Mouse (Mus musculus) neural tube, embryonic 14.5 days (tissue): ENCODE results near the gene Tspan9. TPM values are rescaled to one million over a fixed set of nuclear protein-coding genes. Genes with fewer than 3 reads are reported as not detected.
A peak's percentile ranks its signal among the peaks of the same experiment; 100 is the strongest.

Source experiments
- ATAC-seq: fragments of 200-750 bp; cut with Nextera tagmentation; 2 replicates; pipeline ENCODE4 v1.8.0; 2017; ENCODE audit warnings: low read depth, mild to moderate bottlenecking, moderate TSS enrichment, moderate library complexity
- H3K27ac ChIP-seq: fragments of 300-500 bp; sonication (generic); 2 replicates; pipeline ENCODE4 v1.5.1; 2014; ENCODE audit warnings: low read depth, mild to moderate bottlenecking, control low read depth, low read length, moderate library complexity, mixed read lengths
- H3K27me3 ChIP-seq: fragments of 300-500 bp; sonication (generic); 2 replicates; pipeline ENCODE4 v1.6.1; 2014; ENCODE audit warnings: low read length; ENCODE audit not compliant: control insufficient read depth, insufficient read depth
- H3K36me3 ChIP-seq: fragments of 300-500 bp; sonication (generic); 2 replicates; pipeline ENCODE4 v1.6.1; 2014; ENCODE audit warnings: low read length, mixed read lengths; ENCODE audit not compliant: control insufficient read depth, insufficient read depth
- H3K4me1 ChIP-seq: fragments of 300-500 bp; sonication (generic); 2 replicates; pipeline ENCODE4 v1.6.1; 2014; ENCODE audit warnings: low read length; ENCODE audit not compliant: control insufficient read depth, insufficient read depth
- H3K4me2 ChIP-seq: fragments of 300-500 bp; sonication (generic); 2 replicates; pipeline ENCODE4 v1.6.1; 2014; ENCODE audit warnings: mild to moderate bottlenecking, low read depth, low read length, control low read depth
- H3K4me3 ChIP-seq: fragments of 300-500 bp; sonication (generic); 2 replicates; pipeline ENCODE4 v1.5.1; 2014; ENCODE audit warnings: low read depth, low read length, control low read depth, mixed read lengths
- H3K9ac ChIP-seq: fragments of 300-500 bp; sonication (generic); replicated peaks from 2 replicates; pipeline ENCODE4 v1.6.1; 2014; ENCODE audit warnings: low read depth, mild to moderate bottlenecking, control low read depth, low read length, mixed read lengths
- H3K9me3 ChIP-seq: fragments of 300-500 bp; sonication (generic); 2 replicates; pipeline ENCODE4 v1.6.1; 2016; ENCODE audit warnings: low read length; ENCODE audit not compliant: control insufficient read depth
- WGBS: fragments of 180-500 bp; shearing (Covaris S2); extraction: QIAGEN DNeasy Blood & Tissue Kit; methylation state at CpG from one replicate; pipeline ENCODE4 v1.1.7; 2014; 5-methylcytosine and 5-hydroxymethylcytosine counted together
- polyA plus RNA-seq: library from polyadenylated mRNA; unstranded; fragments of >200 nt; fragmentation: Nextera tagmentation; extraction: Ambion mirVana; gene quantifications from 2 replicates; pipeline ENCODE4 v1.2.1, GENCODE M21; 2014

Tspan9 gene
- polyA plus RNA-seq, 1 experiment from 2014 or later, result 32.1 TPM

GRCm38 (mm10) chr6:128043486-128043885, 99.9 kb downstream of the Tspan9 start:
- Histone ChIP-seq H3K27ac (no peak overlapping the region), H3K27me3 (no peaks in the 10 kb centered on the region), H3K4me2 (no peak overlapping the region), H3K4me1 (peaks cover 6% of the 10 kb centered on the region; the same call in 1 of the 2 replicates), H3K36me3 (no peaks in the 10 kb centered on the region), H3K9me3 (no peaks in the 10 kb centered on the region), H3K4me3 (no peak overlapping the region), H3K9ac (no peak overlapping the region)
- no peak for ATAC-seq
- 77% methylated on average over 6 of the region's 6 CpGs for WGBS

DNA sequence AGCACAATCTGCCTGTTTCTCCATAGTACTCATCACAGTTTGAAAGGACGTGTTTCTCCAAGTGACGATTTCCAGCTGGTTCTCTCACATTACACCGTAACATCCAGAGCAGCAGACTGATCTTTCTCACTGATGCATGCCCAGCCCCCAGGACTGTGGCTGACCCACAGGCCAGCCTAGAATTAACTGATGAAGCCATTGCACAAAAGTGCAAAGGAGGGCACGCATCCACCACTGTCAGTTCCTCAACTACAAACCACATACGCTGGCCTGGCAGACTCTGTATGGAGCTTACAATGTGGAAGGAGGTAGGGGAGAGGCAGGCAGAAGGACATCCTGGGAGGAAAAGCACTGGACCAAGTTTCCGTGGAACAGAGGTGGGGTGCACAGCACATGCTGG, 101.6 kb downstream of the Tspan9 start:
- H3K4me2 ChIP-seq, result no peak overlapping the region
- no peak overlapping the region for H3K4me3 ChIP-seq
- H3K9me3 ChIP-seq, result no peaks in the 10 kb centered on the region
- ATAC-seq, result no peak
- 59% methylated on average over 6 of the region's 6 CpGs for WGBS
- H3K27ac ChIP-seq, result no peak overlapping the region
- H3K27me3 ChIP-seq, result peaks cover 1% of the 10 kb centered on the region
- H3K9ac ChIP-seq, result no peak overlapping the region
- H3K36me3 ChIP-seq, result no peaks in the 10 kb centered on the region
- peaks cover 6% of the 10 kb centered on the region; the same call in 1 of the 2 replicates for H3K4me1 ChIP-seq

DNA sequence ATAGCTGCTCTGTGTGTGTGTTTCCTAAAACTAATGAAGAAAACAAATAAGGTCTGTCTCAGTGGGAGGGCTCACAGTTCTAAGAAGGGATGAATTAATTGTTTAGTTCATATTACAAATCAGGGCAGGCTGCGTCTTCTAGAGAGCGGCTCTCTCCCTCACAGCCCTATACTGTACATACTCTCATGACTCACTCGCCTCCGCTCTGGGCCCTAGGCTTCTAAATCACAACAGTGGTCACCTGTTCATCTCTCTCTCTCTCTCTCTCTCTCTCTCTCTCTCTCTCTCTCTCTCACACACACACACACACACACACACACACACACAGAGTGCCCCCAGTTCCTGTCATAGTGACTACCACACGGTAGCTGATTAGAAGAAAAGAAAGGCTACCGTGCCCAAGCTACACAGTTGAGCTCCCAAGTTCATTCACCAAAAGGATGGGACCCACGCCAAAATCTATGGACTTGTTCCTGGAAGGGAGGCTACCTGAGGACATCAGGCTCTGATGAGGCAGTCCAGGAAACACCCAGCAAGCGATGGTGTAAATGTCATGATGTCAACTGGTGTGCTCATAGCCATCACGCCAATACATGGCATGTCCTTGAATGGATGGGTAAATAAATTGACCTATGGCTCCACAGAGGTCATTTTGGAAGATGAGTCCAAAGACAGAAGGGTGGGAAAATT, 104.2 kb downstream of the Tspan9 start:
- no peak overlapping the region for H3K4me3 ChIP-seq
- no peak overlapping the region for H3K4me2 ChIP-seq
- H3K27me3 ChIP-seq, result peaks cover 3% of the 10 kb centered on the region
- no peak overlapping the region for H3K27ac ChIP-seq
- no peak overlapping the region for H3K9ac ChIP-seq
- H3K9me3 ChIP-seq, result no peaks in the 10 kb centered on the region
- H3K36me3 ChIP-seq, result no peaks in the 10 kb centered on the region
- 80% methylated on average over 9 of the region's 9 CpGs for WGBS
- no peak for ATAC-seq
- peaks cover 13% of the 10 kb centered on the region for H3K4me1 ChIP-seq

- Histone ChIP-seq H3K9ac (no peak overlapping the region), H3K27me3 (peaks cover 6% of the 10 kb centered on the region), H3K9me3 (no peaks in the 10 kb centered on the region), H3K4me3 (no peak overlapping the region), H3K27ac (no peak overlapping the region), H3K36me3 (no peaks in the 10 kb centered on the region), H3K4me1 (peaks cover 18% of the 10 kb centered on the region), H3K4me2 (no peak overlapping the region)
- 56% methylated on average over 6 of the region's 6 CpGs for WGBS
- no peak for ATAC-seq
These were observed 104.8 kb downstream of the Tspan9 start for GRCm38 (mm10) chr6:128038568-128038967.

GRCm38 (mm10) chr6:128036597-128036996, 106.8 kb downstream of the Tspan9 start:
- ATAC-seq, result no peak
- WGBS, result 78% methylated on average over 9 of the region's 9 CpGs
- H3K9me3 ChIP-seq, result no peaks in the 10 kb centered on the region
- H3K4me1 ChIP-seq, result peaks cover 15% of the 10 kb centered on the region; the same call in 1 of the 2 replicates
- no peak overlapping the region for H3K27ac ChIP-seq
- H3K4me3 ChIP-seq, result no peak overlapping the region
- H3K36me3 ChIP-seq, result no peaks in the 10 kb centered on the region
- H3K27me3 ChIP-seq, result peaks cover 8% of the 10 kb centered on the region
- no peak overlapping the region; the same call in 1 of the 2 replicates for H3K4me2 ChIP-seq
- no peak overlapping the region for H3K9ac ChIP-seq

DNA sequence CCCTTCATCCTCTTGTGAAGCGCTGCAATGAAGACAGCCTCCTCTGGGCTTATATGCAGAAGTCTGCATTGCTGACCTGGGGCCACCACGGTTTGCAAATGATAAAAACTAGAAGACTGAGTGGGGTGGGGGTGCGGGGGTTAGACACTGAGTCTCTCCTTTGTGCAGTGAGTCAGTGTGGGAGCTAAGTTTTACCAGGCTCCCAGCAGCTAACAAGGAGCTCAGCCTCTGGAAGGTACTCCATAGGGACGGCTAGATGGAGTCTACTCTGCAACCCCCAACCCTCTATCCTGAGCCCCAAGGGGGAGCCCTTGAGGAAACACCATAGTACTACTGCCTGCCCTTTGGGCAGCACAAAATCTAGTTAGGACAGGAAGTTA, 107.5 kb downstream of the Tspan9 start:
- H3K27me3 ChIP-seq, result peaks cover 8% of the 10 kb centered on the region
- peak overlapping the region; percentile 50 for H3K4me3 ChIP-seq
- no peak overlapping the region for H3K27ac ChIP-seq
- peak overlapping the region; percentile 98 for H3K4me2 ChIP-seq
- H3K4me1 ChIP-seq, result peaks cover 15% of the 10 kb centered on the region; the same call in 1 of the 2 replicates
- H3K9me3 ChIP-seq, result no peaks in the 10 kb centered on the region
- peak; percentile 5; the same call in 1 of the 2 replicates for ATAC-seq
- WGBS, result 7% methylated on average over 4 of the region's 4 CpGs
- H3K9ac ChIP-seq, result peak overlapping the region; percentile 55
- no peaks in the 10 kb centered on the region for H3K36me3 ChIP-seq

GRCm38 (mm10) chr6:128035250-128035929, 108.0 kb downstream of the Tspan9 start:
- H3K27me3 ChIP-seq, result peaks cover 8% of the 10 kb centered on the region
- H3K9ac ChIP-seq, result peak overlapping the region; percentile 63
- peak overlapping the region; percentile 98 for H3K4me2 ChIP-seq
- H3K9me3 ChIP-seq, result no peaks in the 10 kb centered on the region
- ATAC-seq, result peak; percentile 74
- peak overlapping the region; percentile 50 for H3K4me3 ChIP-seq
- H3K4me1 ChIP-seq, result peaks cover 15% of the 10 kb centered on the region; the same call in 1 of the 2 replicates
- WGBS, result 1% methylated on average over 33 of the region's 36 CpGs
- H3K36me3 ChIP-seq, result no peaks in the 10 kb centered on the region
- H3K27ac ChIP-seq, result peak overlapping the region; percentile 28; the same call in 1 of the 2 replicates

GRCm38 (mm10) chr6:128034317-128035249, 108.8 kb downstream of the Tspan9 start:
- Histone ChIP-seq H3K9me3 (no peaks in the 10 kb centered on the region), H3K4me2 (peak overlapping the region; percentile 98), H3K36me3 (no peaks in the 10 kb centered on the region), H3K4me1 (peaks cover 15% of the 10 kb centered on the region; the same call in 1 of the 2 replicates), H3K9ac (peak overlapping the region; percentile 63), H3K4me3 (peak overlapping the region; percentile 50), H3K27me3 (peaks cover 8% of the 10 kb centered on the region), H3K27ac (peak overlapping the region; percentile 66)
- under 1% methylated on average over 79 of the region's 80 CpGs for WGBS
- peak; percentile 80 for ATAC-seq
